22 mouse cellular contexts compared by ENCODE assay signal in the genomic region with DNA sequence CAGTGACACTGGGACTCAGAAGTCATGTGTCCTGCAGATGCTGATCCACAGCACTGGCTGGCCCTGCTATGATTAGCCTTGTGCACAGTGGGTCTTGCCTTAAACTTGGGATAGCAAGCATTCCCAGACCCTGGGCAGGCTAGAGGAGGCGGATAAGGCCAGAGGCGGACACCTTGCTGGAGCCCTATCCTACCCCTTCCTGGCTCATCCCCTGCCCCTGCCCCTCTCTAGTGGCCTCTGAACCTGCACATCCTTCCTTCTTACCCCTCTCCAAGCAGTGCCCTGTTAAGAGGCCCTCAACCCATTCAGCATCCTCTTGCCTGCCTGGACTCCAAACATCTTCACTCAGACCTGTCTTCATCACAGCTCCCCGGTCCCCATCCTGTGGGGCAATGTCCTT. TPM values are rescaled to one million over a fixed set of nuclear protein-coding genes. Genes with fewer than 3 reads are reported as not detected.
DNase-seq lines count a peak whose midpoint lies in the region; ATAC-seq and TF ChIP-seq lines count a peak whose summit lies in the region.
"Had no signal": no experiment of that assay in that cellular context is flagged by ENCODE, and none has a peak within 500 bp of the region (broad histone marks: within the 10 kb centered on the region; RNA-seq: fewer than 3 reads in every experiment).

No protein-coding gene starts in this region.

- DNase-seq in heart, adult 11 months = peak; percentile 91
- DNase-seq in heart, adult 18-20 months = no peak
- no peak for DNase-seq in heart, postnatal 0 days (ENCODE audit: low spot score)
- DNase-seq in heart, embryonic 10.5 days (ENCODE audit: low spot score) = no peak
- DNase-seq in liver, embryonic 13.5 days = no peak
- DNase-seq in liver, embryonic 11.5 days (ENCODE audit: low spot score) = no peak
- DNase-seq in lung, postnatal 10 days = no peak
- DNase-seq: adrenal gland, postnatal 10 days; cerebellum, adult 11-12 months; cerebellum, adult 9-10 months; cerebellum, postnatal 25 days; gastrocnemius, postnatal 25 days had no signal

- TF ChIP-seq CTCF in heart, postnatal 0 days (IDR thresholded peaks at IDR 0.05; ENCODE audit: low read depth) = no peak

- H3K9me3 ChIP-seq in heart, postnatal 0 days (replicated peaks; ENCODE audit: control insufficient read depth, low read length) = no peaks in the 10 kb centered on the region
- no peaks in the 10 kb centered on the region for H3K9me3 ChIP-seq in heart, embryonic 10.5 days
- H3K9me3 ChIP-seq in liver, embryonic 13.5 days (replicated peaks) = 0 out of 2 replicates have a peak, but pooled peaks cover 4% of the 10 kb centered on the region
- no peaks in the 10 kb centered on the region; the same call in 1 of the 2 replicates for H3K9me3 ChIP-seq in liver, embryonic 11.5 days (ENCODE audit: control insufficient read depth, low read length)
- H3K9me3 ChIP-seq: embryonic facial prominence, embryonic 13.5 days; forebrain, embryonic 12.5 days; heart, embryonic 12.5 days; hindbrain, embryonic 12.5 days; intestine, embryonic 15.5 days had no signal

- peak overlapping the region; percentile 82 for H3K27ac ChIP-seq in heart, postnatal 0 days (ENCODE audit: low read depth)
- H3K27ac ChIP-seq in heart, embryonic 10.5 days = no peak overlapping the region
- no peak overlapping the region for H3K27ac ChIP-seq in liver, embryonic 13.5 days
- H3K27ac ChIP-seq in liver, embryonic 11.5 days (ENCODE audit: low read depth, low read length) = no peak overlapping the region
- peak overlapping the region; percentile 94 for H3K27ac ChIP-seq in brown adipose tissue, adult 24 weeks (replicated peaks; ENCODE audit: low read depth, low read length)
- H3K27ac ChIP-seq: embryonic facial prominence, embryonic 13.5 days; forebrain, embryonic 12.5 days; hindbrain, embryonic 12.5 days; intestine, embryonic 15.5 days had no signal

- WGBS in heart, postnatal 0 days = 81% methylated on average over 3 of the region's 3 CpGs
- WGBS in heart, embryonic 10.5 days = 92% methylated on average over 3 of the region's 3 CpGs
- WGBS in liver, embryonic 13.5 days (ENCODE audit: insufficient replicate concordance) = 78% methylated on average over 3 of the region's 3 CpGs
- 91% methylated on average over 3 of the region's 3 CpGs for WGBS in liver, embryonic 11.5 days

- TF ChIP-seq EP300 in heart, postnatal 0 days (IDR thresholded peaks at IDR 0.05; ENCODE audit: low read depth) = no peak

- H3K4me2 ChIP-seq in heart, postnatal 0 days (ENCODE audit: low read depth, low read length) = no peak overlapping the region
- no peak overlapping the region for H3K4me2 ChIP-seq in liver, embryonic 13.5 days
- H3K4me2 ChIP-seq in liver, embryonic 11.5 days = no peak overlapping the region
- H3K4me2 ChIP-seq: embryonic facial prominence, embryonic 13.5 days; forebrain, embryonic 12.5 days; heart, embryonic 12.5 days; hindbrain, embryonic 12.5 days; intestine, embryonic 15.5 days had no signal

- peaks cover 31% of the 10 kb centered on the region for H3K4me1 ChIP-seq in heart, postnatal 0 days (ENCODE audit: control insufficient read depth, insufficient read depth)
- peaks cover 20% of the 10 kb centered on the region for H3K4me1 ChIP-seq in heart, embryonic 10.5 days
- peaks cover 28% of the 10 kb centered on the region for H3K4me1 ChIP-seq in liver, embryonic 13.5 days (replicated peaks)
- peaks cover 19% of the 10 kb centered on the region for H3K4me1 ChIP-seq in liver, embryonic 11.5 days (replicated peaks; ENCODE audit: control insufficient read depth, insufficient read depth, low read length)
- H3K4me1 ChIP-seq in brown adipose tissue, adult 24 weeks (ENCODE audit: control insufficient read depth, insufficient read depth, insufficient read length, low read length) = peaks cover 31% of the 10 kb centered on the region
- H3K4me1 ChIP-seq: embryonic facial prominence, embryonic 13.5 days; forebrain, embryonic 12.5 days had no signal

- H3K4me3 ChIP-seq in heart, postnatal 0 days (ENCODE audit: low read depth, low read length) = no peak overlapping the region
- H3K4me3 ChIP-seq in heart, embryonic 10.5 days = no peak overlapping the region
- no peak overlapping the region for H3K4me3 ChIP-seq in liver, embryonic 13.5 days (replicated peaks)
- no peak overlapping the region for H3K4me3 ChIP-seq in liver, embryonic 11.5 days (ENCODE audit: low read depth, low read length)
- no peak overlapping the region for H3K4me3 ChIP-seq in brown adipose tissue, adult 24 weeks (ENCODE audit: insufficient read depth, low read depth, low read length)
- H3K4me3 ChIP-seq: embryonic facial prominence, embryonic 13.5 days; forebrain, embryonic 12.5 days; heart, embryonic 12.5 days; hindbrain, embryonic 12.5 days; intestine, embryonic 15.5 days had no signal

- H3K9ac ChIP-seq in heart, postnatal 0 days (replicated peaks; ENCODE audit: low read depth, low read length) = no peak overlapping the region
- no peak overlapping the region for H3K9ac ChIP-seq in liver, embryonic 13.5 days
- no peak overlapping the region for H3K9ac ChIP-seq in liver, embryonic 11.5 days (ENCODE audit: low read depth, low read length)
- H3K9ac ChIP-seq: embryonic facial prominence, embryonic 13.5 days; forebrain, embryonic 12.5 days; heart, embryonic 12.5 days; hindbrain, embryonic 12.5 days; intestine, embryonic 15.5 days had no signal

- no peaks in the 10 kb centered on the region for H3K36me3 ChIP-seq in heart, postnatal 0 days (replicated peaks; ENCODE audit: control insufficient read depth, insufficient read depth, low read length)
- peaks cover 4% of the 10 kb centered on the region; the same call in 1 of the 2 replicates for H3K36me3 ChIP-seq in heart, embryonic 10.5 days
- 0 out of 2 replicates have a peak, but pooled peaks cover 2% of the 10 kb centered on the region for H3K36me3 ChIP-seq in liver, embryonic 13.5 days
- no peaks in the 10 kb centered on the region for H3K36me3 ChIP-seq in liver, embryonic 11.5 days (ENCODE audit: control insufficient read depth, insufficient read depth, low read length)
- H3K36me3 ChIP-seq: forebrain, embryonic 12.5 days; heart, embryonic 12.5 days; hindbrain, embryonic 12.5 days; intestine, embryonic 15.5 days had no signal

- H3K27me3 ChIP-seq in heart, postnatal 0 days (ENCODE audit: control insufficient read depth, insufficient read depth, low read length) = no peaks in the 10 kb centered on the region
- no peaks in the 10 kb centered on the region for H3K27me3 ChIP-seq in heart, embryonic 10.5 days (ENCODE audit: insufficient read depth, poor library complexity, severe bottlenecking)
- no peaks in the 10 kb centered on the region for H3K27me3 ChIP-seq in liver, embryonic 13.5 days
- no peaks in the 10 kb centered on the region for H3K27me3 ChIP-seq in liver, embryonic 11.5 days (replicated peaks; ENCODE audit: control insufficient read depth, insufficient read depth, low read length)
- H3K27me3 ChIP-seq: embryonic facial prominence, embryonic 13.5 days; forebrain, embryonic 12.5 days; heart, embryonic 12.5 days; hindbrain, embryonic 12.5 days had no signal

- no peak for ATAC-seq in heart, postnatal 0 days (ENCODE audit: insufficient read depth, low read depth)
- 0 out of 2 replicates have a peak, but pooled peaks have one; percentile 25 for ATAC-seq in liver, embryonic 13.5 days (ENCODE audit: low read depth)
- ATAC-seq in liver, embryonic 11.5 days (replicated peaks; ENCODE audit: low FRiP score) = no peak
- ATAC-seq: forebrain, embryonic 16.5 days; intestine, embryonic 15.5 days had no signal

RNA-seq across cellular contexts. Expression of gene Cd81, which starts 12.0 kb away (rescaled TPM):
- total RNA-seq in heart, adult 18-20 months (2021) = 100 to 1,000 TPM; 410 to 413 TPM
- total RNA-seq in heart, postnatal 0 days (2014; rRNA removed; ENCODE audit: low replicate concordance) = 1,221 and 1,316 TPM in 2 replicates
- 793 and 811 TPM in 2 replicates for polyA plus RNA-seq in heart, postnatal 0 days (2015; fragmentation: Nextera tagmentation; extraction: Ambion mirVana)
- polyA plus RNA-seq in heart, embryonic 10.5 days (2016; fragmentation: Nextera tagmentation; extraction: Ambion mirVana) = 472 and 583 TPM in 2 replicates
- polyA plus RNA-seq in liver, embryonic 13.5 days (2015; fragmentation: Nextera tagmentation; extraction: Ambion mirVana) = 130 and 131 TPM in 2 replicates
- 273 and 276 TPM in 2 replicates for polyA plus RNA-seq in liver, embryonic 11.5 days (2014; fragmentation: Nextera tagmentation; extraction: Ambion mirVana)
- 289 and 375 TPM in 2 replicates for polyA plus RNA-seq in brown adipose tissue, adult 24 weeks (2012; ENCODE audit: insufficient read depth, insufficient read length, missing spikeins)

RNA-seq across cellular contexts. Expression of gene Tssc4, which starts 28.5 kb away (rescaled TPM):
- 10 to 100 TPM; 13.1 to 14.9 TPM for total RNA-seq in heart, adult 18-20 months (2021)
- 61.9 and 71.7 TPM in 2 replicates for total RNA-seq in heart, postnatal 0 days (2014; rRNA removed; ENCODE audit: low replicate concordance)
- polyA plus RNA-seq in heart, postnatal 0 days (2015; fragmentation: Nextera tagmentation; extraction: Ambion mirVana) = 33.7 and 34.0 TPM in 2 replicates
- polyA plus RNA-seq in heart, embryonic 10.5 days (2016; fragmentation: Nextera tagmentation; extraction: Ambion mirVana) = 78.0 and 99.5 TPM in 2 replicates
- polyA plus RNA-seq in liver, embryonic 13.5 days (2015; fragmentation: Nextera tagmentation; extraction: Ambion mirVana) = 44.2 and 45.3 TPM in 2 replicates
- polyA plus RNA-seq in liver, embryonic 11.5 days (2014; fragmentation: Nextera tagmentation; extraction: Ambion mirVana) = 48.9 and 52.2 TPM in 2 replicates
- polyA plus RNA-seq in brown adipose tissue, adult 24 weeks (2012; ENCODE audit: insufficient read depth, insufficient read length, missing spikeins) = 6.7 and 13.2 TPM in 2 replicates

RNA-seq across cellular contexts. Expression of gene Tspan32, which starts 35.7 kb away (rescaled TPM):
- 1 to 10 TPM in 1 of 2 experiments, under 1 TPM in 1; 0.69 to 2.6 TPM for total RNA-seq in heart, adult 18-20 months (2021)
- total RNA-seq in heart, postnatal 0 days (2014; rRNA removed; ENCODE audit: low replicate concordance) = 0.46 and 0.50 TPM in 2 replicates
- 1.1 and 1.7 TPM in 2 replicates for polyA plus RNA-seq in heart, postnatal 0 days (2015; fragmentation: Nextera tagmentation; extraction: Ambion mirVana)
- 19.3 and 21.1 TPM in 2 replicates for polyA plus RNA-seq in heart, embryonic 10.5 days (2016; fragmentation: Nextera tagmentation; extraction: Ambion mirVana)
- polyA plus RNA-seq in liver, embryonic 13.5 days (2015; fragmentation: Nextera tagmentation; extraction: Ambion mirVana) = 89.4 and 99.6 TPM in 2 replicates
- polyA plus RNA-seq in liver, embryonic 11.5 days (2014; fragmentation: Nextera tagmentation; extraction: Ambion mirVana) = 115 and 118 TPM in 2 replicates
- polyA plus RNA-seq in brown adipose tissue, adult 24 weeks (2012; ENCODE audit: insufficient read depth, insufficient read length, missing spikeins) = 0.83 and 1.3 TPM in 2 replicates

RNA-seq across cellular contexts. Expression of gene Trpm5, which starts 53.9 kb away (rescaled TPM):
- total RNA-seq in heart, adult 18-20 months (2021) = under 1 TPM in 1 of 2 experiments, not detected in 1; 0.10 TPM
- total RNA-seq in heart, postnatal 0 days (2014; rRNA removed; ENCODE audit: low replicate concordance) = 0.61 and 2.1 TPM in 2 replicates
- polyA plus RNA-seq in heart, postnatal 0 days (2015; fragmentation: Nextera tagmentation; extraction: Ambion mirVana) = 0.70 and 1.6 TPM in 2 replicates
- polyA plus RNA-seq in heart, embryonic 10.5 days (2016; fragmentation: Nextera tagmentation; extraction: Ambion mirVana) = 1.1 and 1.5 TPM in 2 replicates
- 0.73 and 0.75 TPM in 2 replicates for polyA plus RNA-seq in liver, embryonic 13.5 days (2015; fragmentation: Nextera tagmentation; extraction: Ambion mirVana)
- 1.2 and 1.3 TPM in 2 replicates for polyA plus RNA-seq in liver, embryonic 11.5 days (2014; fragmentation: Nextera tagmentation; extraction: Ambion mirVana)
- polyA plus RNA-seq in brown adipose tissue, adult 24 weeks (2012; ENCODE audit: insufficient read depth, insufficient read length, missing spikeins) = not detected in 2 replicates
- total RNA-seq: granulocyte monocyte progenitor cell, adult 5-6 weeks; heart, postnatal 36 days had no signal
- polyA plus RNA-seq: cortical plate, adult 2 months had no signal

Comparison
In these comparisons a context has a peak if more than half of its experiments do, and no peak if none do; other contexts are left out.
1. H3K27ac ChIP-seq: peak in heart, postnatal 0 days (single experiment) and brown adipose tissue, adult 24 weeks (single experiment); none in heart, embryonic 10.5 days (single experiment), liver, embryonic 13.5 days (single experiment) and liver, embryonic 11.5 days (single experiment).